Mouse (Mus musculus) cerebellum, adult 18-20 months (tissue): ENCODE measurements around the gene Alkbh7.

Experiments
- DNase-seq, 2 experiments: peaks; one replicate each; pipeline ENCODE4 v3.0.0; 2021

Gene Alkbh7

DNA sequence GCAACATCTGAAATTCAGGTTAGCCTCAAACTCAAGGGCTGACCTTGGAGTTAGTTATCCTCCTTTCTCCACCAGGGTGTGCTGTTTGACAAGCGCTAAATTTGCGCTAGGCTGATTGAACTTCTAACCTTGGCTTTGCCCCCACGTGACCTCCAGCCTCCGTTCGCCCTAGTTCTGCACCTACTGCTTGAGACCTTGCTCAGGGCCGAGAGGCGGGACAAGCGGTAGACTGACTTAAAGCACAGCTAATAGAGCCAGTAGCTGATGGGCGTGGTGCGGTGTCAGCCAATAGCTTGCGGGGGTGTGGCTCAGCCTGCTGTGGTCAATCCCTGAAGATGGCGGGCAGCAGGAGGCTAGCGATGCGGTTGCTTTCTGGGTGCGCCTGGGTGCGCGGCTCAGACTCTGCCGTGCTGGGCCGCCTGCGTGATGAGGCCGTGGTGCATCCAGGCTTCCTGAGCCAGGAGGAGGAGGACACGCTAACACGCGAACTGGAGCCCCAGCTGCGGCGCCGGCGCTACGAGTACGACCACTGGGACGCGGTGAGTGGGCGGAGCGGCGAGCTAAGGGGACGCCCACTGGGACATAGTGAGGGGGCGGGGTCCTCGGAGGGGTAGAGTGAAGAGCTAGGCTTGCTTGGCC is at the start of gene Alkbh7:
Gene Alkbh7, plus strand, starts transcription at position 311 of the 639 bp plus-strand sequence.
- peak; percentile 91 to 98 for DNase-seq

DNA sequence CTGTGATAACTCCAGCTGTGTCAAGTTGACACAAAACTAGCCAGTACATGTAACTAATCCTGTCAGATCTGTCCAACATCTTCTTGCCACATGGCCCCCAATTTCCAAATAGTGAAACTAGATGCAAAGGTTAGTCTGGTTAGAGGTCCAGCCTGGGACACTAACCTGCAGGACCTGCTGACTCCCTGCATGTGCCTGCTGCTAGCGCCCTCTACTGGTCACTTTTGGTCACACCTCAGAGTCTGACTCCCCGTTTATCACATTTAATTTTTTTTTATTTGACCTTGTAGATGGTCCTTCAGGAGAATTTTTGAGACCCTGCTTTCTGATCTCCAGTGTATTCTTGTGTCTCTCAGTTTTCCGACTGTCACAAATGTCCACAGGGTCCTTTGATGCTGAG is 46.2 kb upstream of the Alkbh7 start:
- DNase-seq, result peak; percentile 75 to 76

DNA sequence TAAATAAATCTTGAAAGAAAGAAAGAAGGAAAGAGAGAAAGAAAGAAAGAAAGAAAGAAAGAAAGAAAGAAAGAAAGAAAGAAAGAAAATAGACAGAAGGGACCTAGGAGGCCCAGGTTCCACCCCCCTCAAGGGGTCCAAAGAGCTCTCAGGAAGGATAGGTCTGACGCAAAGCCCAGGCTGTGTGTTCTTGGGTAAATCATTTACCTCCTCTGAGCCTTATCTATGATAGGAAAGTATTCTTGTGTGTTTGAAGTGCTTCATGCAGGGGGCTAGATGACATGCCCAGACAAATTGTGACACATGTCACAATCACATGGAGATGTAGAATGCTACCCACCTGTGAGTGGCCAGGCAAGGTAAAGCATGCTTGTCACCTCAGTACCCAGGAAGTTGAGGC is 44.5 kb upstream of the Alkbh7 start:
- no peak for DNase-seq

DNA sequence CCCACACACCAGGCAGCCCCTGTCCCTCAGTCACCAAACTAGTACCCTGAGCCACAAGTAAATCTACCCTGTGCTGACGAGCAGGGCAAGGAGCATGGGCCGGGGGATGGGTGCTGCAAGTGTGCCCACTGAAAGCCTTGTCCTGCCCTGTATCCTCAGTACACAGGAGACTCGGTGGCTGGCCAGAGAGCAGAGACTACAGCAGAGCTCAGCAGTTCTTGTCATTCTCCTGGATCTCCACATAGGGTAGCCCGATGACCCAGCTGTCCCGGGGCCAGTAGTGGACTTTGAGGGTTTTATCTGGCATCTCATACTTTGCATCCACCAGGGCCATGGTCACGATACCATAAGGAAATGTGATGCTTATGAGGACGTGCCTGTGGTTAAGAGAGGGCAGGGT is 42.3 kb upstream of the Alkbh7 start:
- DNase-seq, result no peak

DNA sequence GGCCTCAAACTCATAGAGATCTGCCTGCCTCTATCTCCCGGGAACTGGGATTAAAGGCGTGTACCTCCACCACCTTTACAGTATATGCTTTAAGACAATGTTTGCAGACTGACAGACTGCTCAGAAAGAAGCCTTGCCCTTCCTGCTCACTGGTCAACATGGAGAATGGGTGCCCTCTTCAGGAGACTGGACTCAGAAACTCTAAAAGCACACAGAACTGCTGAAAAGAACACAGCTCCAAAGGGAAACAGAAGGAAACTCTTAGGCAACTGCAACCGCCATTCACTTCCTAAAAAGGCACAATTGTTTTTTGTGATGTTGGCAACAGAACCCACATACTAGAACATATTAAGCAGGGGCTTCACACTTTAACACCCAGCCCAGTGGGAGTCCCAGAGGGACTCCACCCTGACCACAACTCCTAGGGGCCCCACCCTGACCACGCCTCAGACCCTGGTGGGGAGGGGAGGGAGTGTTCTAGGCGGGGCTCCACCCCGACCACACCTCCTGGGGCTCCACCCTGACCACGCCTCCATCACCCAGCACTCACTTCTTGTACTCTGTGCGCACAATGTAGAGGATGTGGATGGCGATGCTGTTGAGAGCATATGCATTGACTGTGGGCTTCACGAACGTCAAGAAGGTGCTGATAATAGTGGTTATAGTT is 39.2 kb upstream of the Alkbh7 start:
- DNase-seq, result no peak

DNA sequence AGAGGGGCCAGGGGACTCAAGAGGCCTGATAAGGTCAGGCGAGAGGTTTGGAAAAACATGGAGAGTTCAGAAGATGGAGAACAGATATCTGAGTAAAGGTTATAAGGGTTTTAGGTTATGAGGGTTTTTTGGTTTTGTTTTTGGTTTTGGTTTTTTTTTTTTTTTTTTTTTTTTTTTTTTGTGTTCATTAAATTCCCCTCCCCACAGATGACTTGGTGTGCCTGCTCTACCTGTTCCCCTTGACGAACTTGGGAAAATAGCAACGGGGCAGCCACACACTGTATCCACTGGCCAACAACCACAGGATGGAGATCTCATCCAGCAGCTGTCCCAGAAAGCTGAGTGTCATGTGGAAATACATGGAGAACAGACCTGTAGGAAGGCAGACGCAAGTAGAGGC is 38.5 kb upstream of the Alkbh7 start:
- DNase-seq, result no peak

DNA sequence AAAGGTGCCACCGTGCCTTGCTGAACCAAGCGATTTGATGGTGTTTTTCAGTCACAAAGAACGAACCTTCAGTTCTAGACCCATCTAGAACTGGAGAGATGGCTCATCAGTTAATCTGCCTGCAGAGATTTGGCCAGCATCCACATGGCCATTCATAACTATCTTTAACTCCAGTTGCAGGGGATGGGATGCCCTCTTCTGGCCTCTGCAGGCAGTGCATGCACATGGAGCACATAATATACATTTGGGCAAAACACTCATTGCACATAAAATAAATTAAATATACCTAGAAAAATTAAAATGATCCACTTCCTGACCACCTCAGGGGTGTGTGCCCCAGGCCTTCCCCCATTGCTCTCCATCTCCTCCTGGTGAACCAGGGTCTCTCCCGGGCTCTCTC is 35.3 kb upstream of the Alkbh7 start:
- no peak for DNase-seq

DNA sequence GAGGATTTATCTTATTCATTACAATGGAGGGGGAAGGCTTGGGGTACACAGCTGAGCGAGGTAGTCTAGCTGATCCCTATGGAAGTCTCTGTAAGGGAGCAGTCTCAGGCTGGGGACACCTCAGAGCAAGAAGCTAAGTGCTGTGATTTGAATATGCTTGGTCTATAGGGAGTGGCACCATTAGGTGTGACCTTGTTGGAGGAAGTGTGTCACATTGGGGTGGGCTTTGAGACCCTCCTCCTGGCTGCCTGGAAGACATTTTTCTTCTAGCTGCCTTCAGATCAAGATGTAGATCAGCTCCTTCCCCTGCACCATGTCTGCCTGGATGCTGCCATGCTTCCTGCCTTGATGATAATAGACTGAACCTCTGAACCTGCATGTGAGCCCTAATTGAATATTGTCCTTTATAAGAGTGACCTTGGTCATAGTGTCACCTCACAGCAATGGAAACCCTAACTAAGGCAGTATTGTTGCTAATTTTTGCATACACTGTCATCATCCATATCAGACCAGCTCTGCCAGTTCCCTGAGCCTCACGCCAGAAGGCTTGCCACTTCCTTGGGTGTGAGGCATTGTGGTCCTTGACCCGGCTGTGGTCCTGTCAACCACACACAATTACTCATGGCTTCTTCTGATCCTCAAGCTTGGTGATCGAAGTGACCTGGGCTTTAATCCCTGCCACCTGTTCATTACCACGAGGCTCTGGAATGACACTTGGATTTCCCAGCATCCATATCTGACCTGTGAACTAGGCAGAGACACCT is 34.3 kb upstream of the Alkbh7 start:
- no peak for DNase-seq

DNA sequence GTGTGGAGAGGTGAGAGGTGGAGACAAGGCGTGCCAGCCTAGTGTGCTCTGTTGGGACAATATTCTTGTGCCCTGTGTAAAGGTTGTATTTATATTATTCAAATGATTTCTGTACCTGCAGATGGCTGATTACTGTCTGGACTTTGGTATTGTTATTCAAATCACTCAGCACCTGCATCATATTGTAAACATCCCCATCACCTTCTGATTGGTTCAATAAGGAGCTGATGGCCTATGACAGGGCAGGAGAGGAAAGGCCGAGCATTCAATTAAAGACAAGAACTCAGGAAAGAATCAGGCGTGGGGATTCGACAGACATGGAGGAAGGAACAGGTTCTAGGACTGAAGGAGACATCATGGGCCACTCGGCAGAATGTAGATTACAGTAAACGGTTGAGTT is 33.5 kb upstream of the Alkbh7 start:
- DNase-seq, result no peak

DNA sequence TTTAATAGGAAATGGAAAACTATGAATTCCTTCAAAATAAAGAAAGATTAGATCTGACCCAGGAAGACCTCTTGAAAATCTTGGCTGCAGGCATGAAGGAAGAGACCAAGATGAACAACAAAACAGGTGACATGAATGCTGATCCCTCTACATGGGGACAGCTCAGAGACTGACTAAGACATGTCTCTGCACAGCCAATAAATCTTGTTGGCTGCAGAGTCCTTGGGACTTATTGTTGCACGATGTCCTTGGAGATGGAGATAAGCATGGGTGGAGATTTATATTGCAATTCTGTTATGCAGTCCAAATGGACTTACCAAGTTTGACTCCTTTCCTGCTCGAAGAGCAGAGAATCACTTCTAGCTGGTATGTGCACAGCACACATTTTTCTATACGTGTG is 27.8 kb upstream of the Alkbh7 start:
- no peak for DNase-seq

DNA sequence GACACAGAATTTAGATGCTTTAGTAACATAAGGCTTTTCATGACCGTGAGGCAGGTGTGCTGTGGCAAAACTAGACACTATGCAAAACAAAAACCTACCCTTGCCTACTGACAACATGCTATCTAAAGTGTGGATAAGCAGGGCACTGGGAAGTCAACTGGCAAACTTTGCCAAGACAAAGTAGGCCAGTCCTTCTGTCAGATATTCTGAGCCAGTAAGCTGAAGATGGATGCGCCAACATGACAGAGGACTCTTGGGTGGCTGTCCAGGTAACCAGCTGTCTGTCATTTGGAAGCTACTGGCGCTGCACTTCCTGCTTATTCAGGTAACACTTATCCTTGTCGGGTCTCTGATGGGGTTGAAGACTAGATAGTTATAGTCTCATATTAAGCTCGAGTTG is 27.1 kb upstream of the Alkbh7 start:
- no peak for DNase-seq

DNA sequence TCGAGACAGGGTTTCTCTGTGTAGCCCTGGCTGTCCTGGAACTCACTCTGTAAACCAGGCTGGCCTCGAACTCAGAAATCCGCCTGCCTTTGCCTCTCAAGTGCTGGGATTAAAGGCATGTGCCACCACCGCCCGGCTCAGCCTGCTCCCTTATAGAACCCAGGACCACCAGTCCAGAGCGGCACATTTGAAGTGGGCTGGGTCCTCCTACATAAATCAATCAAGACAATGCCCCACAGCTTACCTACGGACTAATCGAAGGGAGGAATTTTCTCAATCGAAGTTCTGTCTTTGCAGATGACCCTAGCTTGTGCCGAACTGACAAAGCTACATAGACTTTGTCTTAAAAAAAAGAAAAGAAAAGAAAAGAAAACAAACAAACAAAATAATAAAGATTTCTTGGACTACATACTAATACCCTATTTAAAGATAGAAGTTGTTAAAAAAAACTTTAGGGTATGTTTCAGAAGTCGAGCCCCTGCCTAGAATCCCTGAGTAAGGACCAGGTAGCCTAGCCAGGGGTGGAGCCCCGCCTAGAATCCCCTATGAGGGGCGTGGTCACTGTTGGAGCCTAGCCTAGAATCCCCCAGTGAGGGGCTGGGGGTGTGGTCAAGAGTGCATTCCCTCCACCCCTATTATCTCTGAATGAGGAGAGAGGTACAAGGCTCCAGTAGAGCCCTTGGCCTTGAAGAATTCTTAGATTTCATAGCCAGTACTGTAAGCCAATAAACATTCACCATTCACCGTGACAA is 23.0 kb upstream of the Alkbh7 start:
- DNase-seq, result no peak

DNA sequence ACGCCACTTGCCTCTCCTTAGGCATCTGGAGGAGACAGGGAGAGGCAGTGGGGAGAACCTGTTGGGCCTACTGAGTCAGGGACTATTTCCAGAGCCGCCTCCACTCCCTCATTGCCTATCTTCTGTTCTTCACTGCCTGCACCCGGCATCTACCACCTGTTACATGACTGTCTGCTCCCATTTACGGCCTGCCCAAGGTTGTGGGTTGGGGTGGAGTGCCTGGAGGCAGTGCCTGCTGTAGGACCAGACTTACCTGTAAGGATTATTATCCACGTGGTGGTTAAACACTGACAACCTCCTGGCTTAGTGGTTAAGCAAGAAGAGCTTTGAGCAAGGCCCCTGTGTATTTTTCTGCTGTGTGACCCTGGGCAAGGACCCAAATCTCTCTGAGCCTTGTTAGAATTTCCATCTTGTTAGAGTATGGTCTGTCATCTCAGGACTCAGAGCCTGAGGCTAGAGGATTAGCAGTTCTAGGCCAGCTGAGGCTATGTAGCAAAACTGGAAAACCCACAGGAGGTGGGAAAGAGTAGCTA is 22.4 kb upstream of the Alkbh7 start:
- DNase-seq, result no peak

DNA sequence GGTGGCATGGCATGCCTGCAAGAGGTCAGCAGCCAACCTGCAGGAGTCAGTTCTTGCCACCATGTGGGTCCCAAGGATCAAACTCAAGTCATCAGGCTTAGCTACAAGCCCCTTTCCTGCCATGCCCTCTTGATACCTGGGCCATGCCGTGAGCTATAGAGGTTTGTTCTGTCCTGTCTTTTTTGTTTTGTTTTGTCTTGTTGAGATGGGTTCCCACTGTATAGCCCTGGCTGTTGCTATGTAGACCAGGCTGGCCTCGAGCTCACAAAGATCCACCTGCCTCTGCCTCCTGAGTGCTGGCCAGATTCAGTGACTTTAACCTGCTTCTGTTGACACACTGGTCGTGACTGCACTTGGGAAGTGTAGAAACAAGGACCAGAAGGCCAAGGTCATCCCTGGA is 21.7 kb upstream of the Alkbh7 start:
- DNase-seq, result no peak

DNA sequence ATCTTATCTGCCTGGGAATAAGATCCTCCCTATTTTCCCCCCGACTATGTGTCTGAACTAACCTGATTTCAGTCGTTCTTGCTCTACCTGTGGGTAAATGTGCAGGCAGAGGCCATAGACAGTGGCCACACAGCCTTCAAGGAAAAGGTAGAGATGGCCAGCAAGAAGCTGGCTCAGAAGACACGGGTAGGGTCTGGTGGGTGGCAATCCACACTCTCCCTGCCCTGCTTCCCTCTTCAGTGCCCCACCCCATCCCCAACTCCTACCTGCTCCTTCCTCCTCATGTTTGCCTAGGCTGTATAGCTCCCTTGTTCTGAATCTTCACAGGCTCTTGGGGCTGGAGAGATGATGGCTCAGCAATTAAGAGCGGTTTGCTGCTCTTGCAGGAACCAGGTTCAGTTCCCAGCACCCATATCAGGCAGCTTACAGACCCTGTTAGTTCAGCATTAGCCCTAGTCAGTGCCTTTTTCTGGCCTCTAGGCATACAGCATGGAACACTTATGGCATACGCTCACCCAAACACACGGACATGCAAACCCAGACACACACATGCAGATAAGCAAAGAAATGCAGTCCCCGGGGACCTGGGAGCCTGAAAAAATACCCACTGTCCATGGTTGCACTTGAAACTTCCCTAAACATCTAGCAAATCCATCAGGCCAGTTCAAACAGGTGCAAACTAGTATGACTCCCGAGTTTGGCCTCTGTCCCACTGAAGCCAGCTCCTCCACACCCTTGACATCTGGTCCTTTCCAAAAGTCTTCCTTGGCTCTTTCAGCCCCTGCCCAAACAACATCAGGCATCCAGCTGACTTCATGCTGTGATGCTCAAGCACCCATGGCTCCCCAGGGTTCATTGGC is 20.4 kb upstream of the Alkbh7 start:
- no peak for DNase-seq

DNA sequence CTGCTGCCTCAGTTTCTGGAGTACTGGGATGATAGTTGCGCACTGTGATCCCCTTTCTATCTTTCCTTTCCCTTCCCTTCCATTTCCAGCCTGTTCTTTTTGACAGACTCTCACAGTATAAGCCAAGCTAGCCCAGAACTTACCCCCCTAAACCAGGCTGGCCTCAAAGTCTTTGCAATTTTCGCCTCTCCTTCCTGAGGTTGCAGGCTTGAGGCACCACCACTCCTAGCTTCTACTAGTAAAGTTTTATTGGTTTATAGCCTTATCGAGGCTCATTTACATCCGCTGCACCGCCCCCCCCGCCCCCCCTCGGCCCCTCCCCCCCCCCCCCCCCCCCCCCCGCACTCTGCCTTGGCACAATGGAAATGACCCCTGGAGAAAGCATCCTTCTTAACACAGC is 17.6 kb upstream of the Alkbh7 start:
- no peak for DNase-seq

DNA sequence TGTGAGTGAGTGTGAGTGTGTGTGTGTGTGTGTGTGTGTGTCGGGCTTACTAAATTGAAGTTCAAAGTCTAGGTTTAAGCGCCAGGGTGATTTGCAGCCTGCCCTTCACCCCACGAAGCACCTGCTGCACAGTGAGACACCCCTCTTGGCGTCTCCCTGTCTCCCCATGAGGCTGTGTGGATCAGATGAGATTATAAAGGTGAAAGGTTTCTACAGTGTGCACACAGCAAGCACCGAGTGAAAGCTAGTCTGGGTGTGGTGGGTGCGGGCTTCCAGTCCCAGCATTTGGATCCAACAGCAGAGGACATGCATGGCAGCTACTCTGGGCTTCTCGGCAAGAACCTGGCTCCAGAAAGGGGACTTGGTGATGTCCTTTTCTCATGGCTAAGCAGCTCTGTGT is 16.1 kb upstream of the Alkbh7 start:
- DNase-seq, result no peak

DNA sequence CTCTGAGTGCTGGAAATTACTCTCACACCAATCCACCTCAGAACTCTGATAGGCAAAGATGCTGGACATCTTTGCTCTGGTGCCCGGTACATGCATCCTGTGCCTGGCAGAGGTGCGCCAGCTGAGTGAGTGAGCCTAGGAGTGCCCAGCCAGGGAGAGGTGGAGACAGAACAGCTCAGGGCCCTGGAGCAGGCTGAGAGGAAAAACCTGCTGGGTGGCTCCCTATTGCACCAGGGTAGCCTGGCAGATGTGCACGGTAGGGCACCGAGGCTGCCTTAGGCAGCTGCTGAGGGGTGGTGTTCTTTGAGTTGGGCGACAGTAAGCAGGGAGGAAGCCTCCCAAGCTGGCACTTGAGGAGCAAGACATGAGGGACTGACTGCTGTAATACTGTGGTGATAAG is 15.1 kb upstream of the Alkbh7 start, which contains the start of gene Acer1:
Gene Acer1, minus strand, starts transcription at position 114 of the 400 bp plus-strand sequence.
- DNase-seq, result no peak

DNA sequence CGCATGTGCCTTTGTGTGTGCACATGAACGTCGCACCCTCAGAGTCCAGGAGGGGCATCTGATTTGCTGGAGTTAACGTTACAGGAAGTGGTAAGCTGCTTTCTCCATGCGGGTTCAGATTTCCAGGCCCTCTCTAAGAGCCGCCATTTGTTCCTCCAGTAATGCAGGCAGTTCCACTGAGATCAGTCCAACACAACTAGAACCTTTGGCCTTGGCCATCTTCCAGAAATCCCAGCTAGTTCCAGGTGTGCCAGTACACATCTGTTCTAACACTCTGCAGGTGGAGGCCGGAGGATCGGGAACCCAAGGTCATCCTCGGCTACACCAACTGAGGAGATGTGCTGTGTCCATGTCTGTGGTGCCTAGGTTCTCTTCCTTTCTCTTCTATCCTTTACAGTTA is 12.3 kb upstream of the Alkbh7 start:
- DNase-seq, result no peak

DNA sequence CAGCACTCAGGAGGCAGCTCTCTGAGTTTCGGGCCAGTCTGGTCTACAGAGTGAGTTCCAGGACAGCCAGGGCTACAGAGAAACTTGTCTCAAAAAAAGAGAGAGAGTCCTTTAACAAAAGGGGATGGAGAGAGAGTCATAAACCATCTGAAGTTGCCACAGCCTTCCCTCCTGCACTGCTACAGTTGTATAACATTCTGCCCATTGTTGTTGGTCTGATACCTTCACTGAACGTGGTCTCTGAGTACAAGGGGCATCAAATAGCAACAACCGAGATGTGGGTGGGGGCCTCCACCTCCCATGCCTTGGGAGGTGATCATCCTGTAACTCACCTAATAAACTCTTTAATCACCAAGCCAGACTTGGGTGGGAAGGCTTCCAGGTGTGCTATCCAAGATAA is 11.5 kb upstream of the Alkbh7 start:
- DNase-seq, result no peak

DNA sequence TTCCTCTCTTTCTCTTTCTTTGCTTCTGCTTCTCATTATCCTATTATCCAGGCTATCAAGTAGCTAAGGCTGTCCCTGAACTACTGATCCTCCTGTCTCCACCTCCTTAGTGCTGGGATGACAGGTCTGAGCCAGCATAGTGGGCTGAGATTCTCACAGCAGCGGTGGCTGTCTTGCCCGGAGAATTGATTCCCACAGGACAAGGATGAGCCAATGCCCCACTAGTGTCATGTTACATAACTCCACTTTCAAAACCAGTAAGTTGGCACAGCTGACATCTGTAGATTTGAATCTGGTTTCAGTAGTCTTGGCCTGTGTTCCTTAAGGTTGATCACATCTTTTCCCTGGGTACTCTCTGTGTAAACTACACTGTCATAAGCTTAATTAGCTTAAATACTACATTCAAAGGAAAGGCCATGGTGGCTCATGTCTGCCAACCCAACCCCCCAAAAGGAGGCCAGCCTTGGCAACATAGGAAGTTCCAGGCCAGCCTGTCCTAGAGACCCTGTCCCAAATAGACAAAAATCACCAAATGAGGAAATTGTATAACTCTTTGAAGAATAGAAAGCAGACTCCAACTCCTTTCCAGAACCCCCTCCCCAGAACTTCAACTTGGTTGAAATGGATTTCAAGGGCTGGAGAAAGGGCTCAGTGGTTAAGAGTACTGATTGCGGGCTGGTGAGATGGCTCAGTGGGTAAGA is 10.9 kb upstream of the Alkbh7 start:
- DNase-seq, result no peak

DNA sequence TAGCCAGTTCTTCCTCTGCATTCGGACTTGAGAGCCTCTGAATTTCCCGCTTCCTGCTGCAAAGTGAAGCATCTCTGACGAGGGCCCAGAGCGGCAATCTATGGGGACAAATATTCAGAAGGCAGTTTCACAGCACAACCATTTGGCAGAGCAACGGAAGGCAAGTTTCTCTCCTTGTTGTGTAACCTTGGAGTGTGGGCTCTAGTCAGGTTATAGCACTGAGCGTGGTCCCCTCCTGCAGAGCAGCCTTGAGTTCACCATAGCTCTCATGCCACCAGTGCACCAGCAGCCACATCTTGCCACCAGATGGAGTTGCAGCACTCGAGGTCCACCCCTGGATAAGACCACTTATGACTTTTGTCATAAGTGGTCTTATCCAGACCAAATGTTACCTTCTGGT is 8.7 kb upstream of the Alkbh7 start:
- DNase-seq, result no peak
